Mouse (Mus musculus) MEL (cell line): Measurements from ENCODE around the gene Chd6. TPM values are rescaled to one million over a fixed set of nuclear protein-coding genes. Genes with fewer than 3 reads are reported as not detected.

ENCODE experiments used
- DNase-seq: peaks from one replicate; pipeline ENCODE4 v3.0.0; 2011; ENCODE audit warnings: low read depth, low spot score
- H3K27ac ChIP-seq: 2 replicates; pipeline ENCODE4 v1.5.1; 2012; ENCODE audit warnings: low read depth, mild to moderate bottlenecking, control low read depth, low read length, moderate library complexity; ENCODE audit not compliant: control insufficient read depth
- H3K27me3 ChIP-seq, 2 experiments: fragments of 150-350 bp in 1 of 2; sonication (generic) in 1 of 2; 2 replicates each; pipeline ENCODE4 v1.6.1; 2012; ENCODE audit warnings: low read length in 2 of 2, mild to moderate bottlenecking in 2 of 2, improper control_type of control experiment in 1 of 2, moderate library complexity in 1 of 2; ENCODE audit not compliant: insufficient read depth in 2 of 2, control insufficient read depth in 1 of 2
- H3K36me3 ChIP-seq, 2 experiments: 2 replicates each; pipeline ENCODE4 v1.6.1; 2012 to 2014; ENCODE audit warnings: low read length in 2 of 2, improper control_type of control experiment in 1 of 2, inconsistent platforms in 1 of 2, mild to moderate bottlenecking in 1 of 2; ENCODE audit not compliant: insufficient read depth in 2 of 2, control insufficient read depth in 1 of 2
- H3K4me1 ChIP-seq, 2 experiments: fragments of 150-350 bp in 1 of 2; sonication (generic) in 1 of 2; 2 replicates each; pipeline ENCODE4 v1.6.1; 2012; ENCODE audit warnings: low read length in 2 of 2, improper control_type of control experiment in 1 of 2, mild to moderate bottlenecking in 1 of 2; ENCODE audit not compliant: insufficient read depth in 2 of 2, control insufficient read depth in 1 of 2
- H3K4me3 ChIP-seq, 2 experiments: fragments of 150-350 bp in 1 of 2; sonication (generic) in 1 of 2; 2 replicates each; pipeline ENCODE4 v1.5.1; 2012; ENCODE audit warnings: low read depth in 2 of 2, low read length in 2 of 2, mild to moderate bottlenecking in 2 of 2, moderate library complexity in 2 of 2, control low read depth in 1 of 2, improper control_type of control experiment in 1 of 2; ENCODE audit not compliant: control insufficient read depth in 1 of 2, insufficient read depth in 1 of 2
- H3K79me2 ChIP-seq: 2 replicates; pipeline ENCODE4 v1.6.1; 2012; ENCODE audit warnings: mild to moderate bottlenecking, low read length, moderate library complexity; ENCODE audit not compliant: control insufficient read depth, poor library complexity, insufficient read depth
- H3K9ac ChIP-seq: 2 replicates; pipeline ENCODE4 v1.6.1; 2012; ENCODE audit warnings: low read depth, mild to moderate bottlenecking, control low read depth, low read length, moderate library complexity; ENCODE audit not compliant: control insufficient read depth, poor library complexity, severe bottlenecking
- H3K9me3 ChIP-seq: fragments of 150-350 bp; sonication (generic); replicated peaks from 2 replicates; pipeline ENCODE4 v1.6.1; 2012; ENCODE audit warnings: mild to moderate bottlenecking, low read length, improper control_type of control experiment, moderate library complexity; ENCODE audit not compliant: insufficient read depth
- CHD2 ChIP-seq: IDR thresholded peaks from 2 replicates; pipeline ENCODE4 v1.6.1; 2011; ENCODE audit warnings: low read length, improper control_type of control experiment
- CTCF ChIP-seq, 3 experiments: IDR thresholded peaks in 2 of 3; conservative IDR thresholded peaks in 1 of 3; 2 replicates each; pipeline ENCODE4 v1.5.1; 2011 to 2012; ENCODE audit warnings: low read length in 3 of 3, low read depth in 2 of 3, mild to moderate bottlenecking in 2 of 3, improper control_type of control experiment in 1 of 3, inconsistent platforms in 1 of 3, mixed read lengths in 1 of 3, moderate library complexity in 1 of 3; ENCODE audit not compliant: control insufficient read depth in 1 of 3, insufficient read depth in 1 of 3, poor library complexity in 1 of 3, severe bottlenecking in 1 of 3
- EP300 ChIP-seq, 2 experiments: IDR thresholded peaks; 2 replicates each; pipeline ENCODE4 v1.6.1; 2011; ENCODE audit warnings: improper control_type of control experiment in 2 of 2, low read length in 2 of 2, low read depth in 1 of 2, mild to moderate bottlenecking in 1 of 2
- ETS1 ChIP-seq: IDR thresholded peaks from 2 replicates; pipeline ENCODE4 v1.6.1; 2012; ENCODE audit warnings: low read depth, mild to moderate bottlenecking, inconsistent platforms, low read length, improper control_type of control experiment, moderate library complexity
- GABPA ChIP-seq: IDR thresholded peaks from 2 replicates; pipeline ENCODE4 v1.6.1; 2012; ENCODE audit warnings: low read depth, mild to moderate bottlenecking, inconsistent platforms, low read length, improper control_type of control experiment, moderate library complexity
- GATA1 ChIP-seq: IDR thresholded peaks from 2 replicates; pipeline ENCODE4 v1.6.1; 2011; ENCODE audit warnings: low read depth, low read length, improper control_type of control experiment
- JUND ChIP-seq: IDR thresholded peaks from 2 replicates; pipeline ENCODE4 v1.6.1; 2011; ENCODE audit warnings: low read depth, mild to moderate bottlenecking, improper control_type of control experiment, low read length
- MXI1 ChIP-seq: IDR thresholded peaks from 2 replicates; pipeline ENCODE4 v1.6.1; 2011; ENCODE audit warnings: mild to moderate bottlenecking, low read depth, low read length, improper control_type of control experiment
- RAD21 ChIP-seq: IDR thresholded peaks from 2 replicates; pipeline ENCODE4 v1.6.1; 2011; ENCODE audit warnings: mild to moderate bottlenecking, low read depth, low read length, improper control_type of control experiment
- RCOR1 ChIP-seq: IDR thresholded peaks from 2 replicates; pipeline ENCODE4 v1.6.1; 2012; ENCODE audit warnings: low read depth, mild to moderate bottlenecking, inconsistent platforms, low read length, improper control_type of control experiment
- SMC3 ChIP-seq: IDR thresholded peaks from 2 replicates; pipeline ENCODE4 v1.6.1; 2011; ENCODE audit warnings: low read depth, low read length, improper control_type of control experiment
- TAL1 ChIP-seq: IDR thresholded peaks from 2 replicates; pipeline ENCODE4 v1.6.1; 2012; ENCODE audit warnings: mild to moderate bottlenecking, inconsistent platforms, low read length, moderate library complexity, mixed read lengths
- TCF12 ChIP-seq: IDR thresholded peaks from 2 replicates; pipeline ENCODE4 v1.6.1; 2014; ENCODE audit warnings: low read depth, mild to moderate bottlenecking, inconsistent platforms, low read length, improper control_type of control experiment, moderate library complexity
- ZC3H11A ChIP-seq: IDR thresholded peaks from 2 replicates; pipeline ENCODE4 v1.6.1; 2012; ENCODE audit warnings: low read depth, mild to moderate bottlenecking, inconsistent platforms, low read length, improper control_type of control experiment
- ZNF384 ChIP-seq: IDR thresholded peaks from 2 replicates; pipeline ENCODE4 v1.6.1; 2012; ENCODE audit warnings: low read depth, mild to moderate bottlenecking, inconsistent platforms, low read length, improper control_type of control experiment
- polyA plus RNA-seq, 2 experiments: library from polyadenylated mRNA; stranded (reverse) in 1 of 2; unstranded in 1 of 2; fragments of >175 nt in 1 of 2; fragments of >200 nt in 1 of 2; gene quantifications; 2 replicates each; pipeline versions ENCODE4 v1.2.1 to v1.2.4; 2012; ENCODE audit warnings: low replicate concordance in 2 of 2, low read depth in 1 of 2; ENCODE audit not compliant: insufficient read length in 2 of 2, insufficient read depth in 1 of 2, missing spikeins in 1 of 2
- total RNA-seq: library from RNA; depleted of rRNA; stranded (reverse); fragments of 300-350 nt; gene quantifications from 2 replicates; pipeline ENCODE4 v1.2.3, GENCODE M21; 2012

The Chd6 gene
- total and polyA plus RNA-seq, 3 experiments = 9.7 to 200 (median 15.4) TPM

DNA sequence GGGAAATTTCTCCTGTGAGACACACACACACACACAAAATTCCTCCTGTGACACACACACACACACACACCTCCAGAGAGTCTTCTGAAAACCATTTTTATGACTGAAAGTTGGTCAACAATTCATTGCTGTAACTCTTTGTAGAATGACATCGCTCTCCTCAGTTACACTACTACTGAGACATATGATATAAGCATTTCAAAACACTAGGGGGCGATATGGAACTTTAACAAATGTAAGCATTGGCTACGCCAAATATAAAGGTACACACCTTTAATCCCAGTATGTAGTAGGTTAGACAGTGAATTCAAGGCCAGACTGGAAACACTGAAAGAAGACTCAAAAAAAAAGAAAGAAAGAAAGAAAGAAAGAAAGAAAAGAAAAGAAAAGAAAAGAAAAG lies 18.7 kb downstream of the Chd6 start:
- H3K4me3 ChIP-seq = no peak overlapping the region
- peak; percentile 34; the same call in 1 of the 2 replicates for TF ChIP-seq SMC3
- TF ChIP-seq MXI1 = no peak
- peak in 2 of 3 experiments; percentile 39 to 59; a peak in 3 of 6 replicates for TF ChIP-seq CTCF (IDR thresholded peaks at IDR 0.05 in 2 of 3, conservative IDR thresholded peaks at IDR 0.05 in 1 of 3; ENCODE audit: control insufficient read depth in 1 of 3, insufficient read depth in 1 of 3, low read depth in 2 of 3, low read length in 3 of 3, poor library complexity in 1 of 3, severe bottlenecking in 1 of 3)
- peak; percentile 51 for TF ChIP-seq RAD21
- no peaks in the 10 kb centered on the region for H3K9me3 ChIP-seq
- H3K9ac ChIP-seq = no peak overlapping the region
- H3K27me3 ChIP-seq = no peaks in the 10 kb centered on the region
- peaks cover 2% of the 10 kb centered on the region; the same call in 1 of the 2 replicates for H3K79me2 ChIP-seq
- no peaks in the 10 kb centered on the region; a peak in 1 of 4 replicates for H3K36me3 ChIP-seq
- H3K4me1 ChIP-seq = no peaks in the 10 kb centered on the region
- peak; percentile 67 for DNase-seq
- H3K27ac ChIP-seq = no peak overlapping the region

DNA sequence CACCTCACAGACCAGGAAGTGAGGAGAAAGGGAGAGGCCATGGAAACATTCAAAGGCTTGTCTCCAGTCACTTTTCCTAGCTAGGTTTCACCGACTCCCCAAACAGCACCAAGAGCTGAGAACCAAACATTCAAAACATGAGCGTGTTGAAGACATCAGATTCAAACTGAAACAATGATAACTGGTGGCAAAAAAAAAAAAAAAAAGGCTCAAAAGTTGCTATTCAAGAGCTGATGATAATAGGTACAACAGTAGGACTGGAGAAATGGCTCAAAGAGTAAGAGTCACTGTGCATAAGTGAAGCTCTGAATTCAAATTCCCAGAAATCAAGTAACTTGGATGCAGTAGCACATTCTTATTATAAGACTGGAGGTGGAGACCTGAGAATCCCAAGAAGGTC lies 30.3 kb downstream of the Chd6 start:
- H3K4me1 ChIP-seq = peaks cover 12 to 15% of the 10 kb centered on the region in 2 experiments
- peaks cover 17% of the 10 kb centered on the region; the same call in 1 of the 2 replicates for H3K79me2 ChIP-seq
- H3K9me3 ChIP-seq = no peaks in the 10 kb centered on the region
- TF ChIP-seq TCF12 (no peak), ETS1 (no peak), ZC3H11A (no peak), ZNF384 (peak; percentile 59; the same call in 1 of the 2 replicates), JUND (no peak), CHD2 (no peak)
- no peaks in the 10 kb centered on the region for H3K27me3 ChIP-seq
- peaks cover 3 to 26% of the 10 kb centered on the region in 2 experiments; a peak in 3 of 4 replicates for H3K36me3 ChIP-seq
- no peak overlapping the region for H3K4me3 ChIP-seq
- no peak overlapping the region for H3K9ac ChIP-seq
- no peak for DNase-seq
- no peak overlapping the region for H3K27ac ChIP-seq

DNA sequence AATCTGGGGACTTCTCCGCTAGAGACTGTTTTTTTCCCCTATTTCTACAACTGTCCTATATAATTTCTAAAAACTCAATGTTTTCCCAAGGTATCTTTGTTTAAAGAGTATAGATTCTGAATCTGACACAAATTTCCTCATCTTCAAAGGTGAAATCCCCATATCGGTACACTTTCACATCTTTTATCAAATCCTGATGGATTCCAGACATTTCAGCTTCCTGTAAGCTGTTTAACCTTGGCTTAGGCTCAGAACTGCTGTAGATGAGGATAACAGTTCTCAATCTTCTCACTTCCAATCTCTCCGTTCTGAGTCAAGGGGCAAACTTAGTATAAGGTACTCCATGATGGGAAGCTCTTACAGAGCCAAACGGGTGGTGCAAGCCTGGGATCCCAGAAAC lies 32.6 kb downstream of the Chd6 start:
- Histone ChIP-seq H3K9me3 (no peaks in the 10 kb centered on the region), H3K4me3 (no peak overlapping the region), H3K27ac (0 out of 2 replicates have a peak overlapping the region, but pooled peaks have one; percentile 13), H3K27me3 (no peaks in the 10 kb centered on the region), H3K79me2 (peaks cover 12% of the 10 kb centered on the region), H3K9ac (no peak overlapping the region), H3K36me3 (peaks cover 3 to 36% of the 10 kb centered on the region in 2 experiments; a peak in 3 of 4 replicates), H3K4me1 (peaks cover 18 to 22% of the 10 kb centered on the region in 2 experiments)
- no peak for DNase-seq
- TF ChIP-seq TAL1 = 0 out of 2 replicates have a peak, but pooled peaks have one; percentile 13
- TF ChIP-seq GATA1 = peak; percentile 49; the same call in 1 of the 2 replicates
- TF ChIP-seq RCOR1 = peak; percentile 59
- peak; percentile 19 to 38; a peak in 2 of 4 replicates for TF ChIP-seq EP300 (IDR thresholded peaks at IDR 0.05; ENCODE audit: low read depth in 1 of 2, low read length in 2 of 2)
- peak; percentile 53; the same call in 1 of the 2 replicates for TF ChIP-seq TCF12
- TF ChIP-seq GABPA = no peak
